ENCODE assay signal across 8 mouse cellular contexts in genomic region chr2:145232764-145233484, GRCm38 (mm10).
A peak's percentile ranks its signal among the peaks of the same experiment; 100 is the strongest.
DNase-seq lines count a peak whose midpoint lies in the region; ATAC-seq and TF ChIP-seq lines count a peak whose summit lies in the region.

No protein-coding gene starts in this region.

- peak overlapping the region; percentile 20; the same call in 1 of the 2 replicates for H3K4me2 ChIP-seq in lung, embryonic 15.5 days

- no peaks in the 10 kb centered on the region for H3K27me3 ChIP-seq in heart, adult 2 months (ENCODE audit: control insufficient read depth, insufficient read depth, low read length)
- 0 out of 2 replicates have a peak, but pooled peaks cover 1% of the 10 kb centered on the region for H3K27me3 ChIP-seq in kidney, adult 2 months (replicated peaks; ENCODE audit: control insufficient read depth, insufficient read depth, low read length)
- H3K27me3 ChIP-seq in lung, embryonic 15.5 days, result no peaks in the 10 kb centered on the region
- H3K27me3 ChIP-seq in thymus, adult 2 months (ENCODE audit: control insufficient read depth, insufficient read depth, low read length), result no peaks in the 10 kb centered on the region

- TF ChIP-seq CTCF in heart, adult 2 months (IDR thresholded peaks at IDR 0.05), result no peak
- no peak for TF ChIP-seq CTCF in kidney, adult 2 months (conservative IDR thresholded peaks at IDR 0.05; ENCODE audit: insufficient read depth, insufficient read length, low read depth, low read length)
- TF ChIP-seq CTCF in thymus, adult 2 months (IDR thresholded peaks at IDR 0.05; ENCODE audit: borderline replicate concordance, control insufficient read depth, extremely low read depth, insufficient read depth, low read length, poor library complexity), result no peak

- intact Hi-C loops in heart, adult 2 months (cut with DNase I), result no loop called here

- peak overlapping the region; percentile 46 for H3K27ac ChIP-seq in heart, adult 2 months
- no peak overlapping the region for H3K27ac ChIP-seq in kidney, adult 2 months (ENCODE audit: insufficient read depth, low read depth, low read length)
- peak overlapping the region; percentile 89 for H3K27ac ChIP-seq in lung, embryonic 15.5 days
- no peak overlapping the region for H3K27ac ChIP-seq in thymus, adult 2 months (ENCODE audit: control insufficient read depth, insufficient read depth, low read length)

- no peaks in the 10 kb centered on the region for H3K36me3 ChIP-seq in heart, adult 2 months (ENCODE audit: control insufficient read depth, insufficient read depth, low read length)
- no peaks in the 10 kb centered on the region for H3K36me3 ChIP-seq in kidney, adult 2 months (ENCODE audit: control insufficient read depth, insufficient read depth, low read length)
- H3K36me3 ChIP-seq in lung, embryonic 15.5 days, result no peaks in the 10 kb centered on the region
- H3K36me3 ChIP-seq in thymus, adult 2 months (ENCODE audit: control insufficient read depth, insufficient read depth, low read length), result no peaks in the 10 kb centered on the region

- peak; percentile 88 for ATAC-seq in lung, embryonic 15.5 days (ENCODE audit: borderline replicate concordance, extremely low read depth, low FRiP score, low TSS enrichment)

- H3K9ac ChIP-seq in heart, adult 2 months (ENCODE audit: low read depth, low read length), result no peak overlapping the region
- H3K9ac ChIP-seq in lung, embryonic 15.5 days, result no peak overlapping the region

- 33% methylated on average over 6 of the region's 6 CpGs for WGBS in heart, adult 2 months
- WGBS in kidney, adult 2 months, result 37% methylated on average over 6 of the region's 6 CpGs
- 21% methylated on average over 6 of the region's 6 CpGs for WGBS in lung, embryonic 15.5 days
- 81% methylated on average over 6 of the region's 6 CpGs for WGBS in thymus, adult 2 months

- DNase-seq in embryo, embryonic 10 days (ENCODE audit: low spot score), result peak; percentile 79
- DNase-seq in heart, adult 2 months, result peak; percentile 41 to 51
- peak; percentile 58 for DNase-seq in kidney, adult 2 months
- DNase-seq in ovary, postnatal 14 days (ENCODE audit: low spot score), result no peak
- no peak for DNase-seq in ovary, postnatal 36 days (ENCODE audit: low spot score)
- DNase-seq in thymus, adult 2 months, result no peak
- DNase-seq in ovary, adult 18-20 months (ENCODE audit: low spot score), result no peak

- peaks cover 7% of the 10 kb centered on the region for H3K4me1 ChIP-seq in heart, adult 2 months (ENCODE audit: control insufficient read depth, insufficient read depth, low read length)
- no peaks in the 10 kb centered on the region for H3K4me1 ChIP-seq in kidney, adult 2 months (ENCODE audit: control insufficient read depth, insufficient read depth, low read length)
- H3K4me1 ChIP-seq in lung, embryonic 15.5 days, result peaks cover 29% of the 10 kb centered on the region
- H3K4me1 ChIP-seq in thymus, adult 2 months (replicated peaks; ENCODE audit: control insufficient read depth, insufficient read depth, low read length), result 0 out of 2 replicates have a peak, but pooled peaks cover 2% of the 10 kb centered on the region

- TF ChIP-seq POLR2A in heart, adult 2 months (IDR thresholded peaks at IDR 0.05; ENCODE audit: insufficient read depth, low read depth, low read length), result no peak
- no peak for TF ChIP-seq POLR2A in kidney, adult 2 months (IDR thresholded peaks at IDR 0.05; ENCODE audit: low read depth, low read length)
- TF ChIP-seq POLR2A in thymus, adult 2 months (IDR thresholded peaks at IDR 0.05; ENCODE audit: control insufficient read depth, extremely low read depth, insufficient read depth, low read length, poor library complexity), result no peak

- H3K4me3 ChIP-seq in heart, adult 2 months, result no peak overlapping the region
- no peak overlapping the region for H3K4me3 ChIP-seq in kidney, adult 2 months (ENCODE audit: insufficient read depth, low read depth, low read length)
- no peak overlapping the region for H3K4me3 ChIP-seq in lung, embryonic 15.5 days
- H3K4me3 ChIP-seq in thymus, adult 2 months (ENCODE audit: control insufficient read depth, insufficient read depth, low read length), result no peak overlapping the region

- no peaks in the 10 kb centered on the region for H3K9me3 ChIP-seq in lung, embryonic 15.5 days

- H3K79me2 ChIP-seq in heart, adult 2 months (replicated peaks; ENCODE audit: control insufficient read depth, insufficient read depth, low read length), result no peaks in the 10 kb centered on the region

- no peak for TF ChIP-seq EP300 in heart, adult 2 months (IDR thresholded peaks at IDR 0.05; ENCODE audit: insufficient read depth, low read depth, low read length)

Comparison
In these comparisons a context has a peak if more than half of its experiments do, and no peak if none do; other contexts are left out.
1. DNase-seq: peak in embryo, embryonic 10 days (single experiment), heart, adult 2 months (2 of 2) and kidney, adult 2 months (single experiment); none in ovary, postnatal 14 days (single experiment), ovary, postnatal 36 days (single experiment), thymus, adult 2 months (single experiment) and ovary, adult 18-20 months (single experiment).
2. H3K27ac ChIP-seq: peak in heart, adult 2 months (single experiment) and lung, embryonic 15.5 days (single experiment); none in kidney, adult 2 months (single experiment) and thymus, adult 2 months (single experiment).